Mouse (Mus musculus): Measurements from ENCODE around the gene Trip10. TPM values are rescaled to one million over a fixed set of nuclear protein-coding genes. Genes with fewer than 3 reads are reported as not detected.

Trip10 gene
- polyA plus RNA-seq, 1 experiment: 39.2 TPM

DNA sequence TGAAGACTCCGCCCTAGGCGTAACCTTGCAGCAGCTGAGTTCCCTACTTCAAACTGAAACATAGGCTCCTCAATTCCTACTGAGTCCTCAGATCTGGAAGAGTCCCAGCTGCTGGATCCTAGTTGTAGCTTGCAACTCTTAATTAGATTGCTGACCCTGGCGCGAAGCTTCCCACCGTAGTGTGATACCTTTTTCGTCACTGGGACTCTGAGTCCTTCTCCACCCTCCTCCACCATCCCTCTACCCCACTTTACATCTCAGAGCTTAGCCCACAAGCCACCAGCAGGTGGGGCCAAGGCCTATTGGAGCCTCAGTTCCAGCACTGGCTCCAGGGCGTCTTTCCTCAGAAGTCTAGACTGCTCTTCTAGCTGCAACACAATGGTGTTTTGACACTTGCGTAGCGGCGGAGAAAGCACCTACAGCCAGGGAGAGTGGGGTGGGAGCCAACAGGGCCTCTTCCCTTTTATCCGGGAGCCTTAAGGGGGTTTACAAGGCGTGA is 1.0 kb upstream of the Trip10 start, which contains the start of gene Gpr108:
Gpr108 (minus strand) TSS at position 246 of the 499 bp plus-strand sequence.
- no peaks in the 10 kb centered on the region for H3K27me3 ChIP-seq (ENCODE audit: control insufficient read depth, insufficient read depth, insufficient read length)
- H3K4me3 ChIP-seq: peak within 1 kb of the TSS; percentile 79
- no peak for TF ChIP-seq SRF (IDR thresholded peaks at IDR 0.05; ENCODE audit: control insufficient read depth, insufficient read length, low read depth)
- TF ChIP-seq TCF12 (IDR thresholded peaks at IDR 0.05; ENCODE audit: insufficient read depth, poor library complexity, severe bottlenecking): no peak
- TF ChIP-seq CEBPB (IDR thresholded peaks at IDR 0.05; ENCODE audit: insufficient read depth, poor library complexity, severe bottlenecking): no peak
- peak in 1 of 3 experiments; percentile 36 for TF ChIP-seq MYOG (IDR thresholded peaks at IDR 0.05; ENCODE audit: control insufficient read depth in 1 of 3, insufficient read depth in 1 of 3, insufficient read length in 2 of 3, low read depth in 2 of 3)
- peak in 1 of 3 experiments; percentile 26 for TF ChIP-seq MYOD1 (IDR thresholded peaks at IDR 0.05; ENCODE audit: control insufficient read depth in 1 of 3, insufficient read length in 2 of 3, low read depth in 2 of 3)
- no peak for TF ChIP-seq E2F4 (IDR thresholded peaks at IDR 0.05; ENCODE audit: insufficient read depth)
- peaks cover 5% of the 10 kb centered on the region for H3K36me3 ChIP-seq (ENCODE audit: control insufficient read depth, insufficient read depth)
- H3ac ChIP-seq (ENCODE audit: control insufficient read depth, insufficient read length): peak within 1 kb of the TSS; percentile 24
- peak within 1 kb of the TSS; percentile 100 for H3K4me2 ChIP-seq (ENCODE audit: low read depth)
- peaks cover 17% of the 10 kb centered on the region for H3K79me2 ChIP-seq (ENCODE audit: control insufficient read depth, insufficient read depth)

DNA sequence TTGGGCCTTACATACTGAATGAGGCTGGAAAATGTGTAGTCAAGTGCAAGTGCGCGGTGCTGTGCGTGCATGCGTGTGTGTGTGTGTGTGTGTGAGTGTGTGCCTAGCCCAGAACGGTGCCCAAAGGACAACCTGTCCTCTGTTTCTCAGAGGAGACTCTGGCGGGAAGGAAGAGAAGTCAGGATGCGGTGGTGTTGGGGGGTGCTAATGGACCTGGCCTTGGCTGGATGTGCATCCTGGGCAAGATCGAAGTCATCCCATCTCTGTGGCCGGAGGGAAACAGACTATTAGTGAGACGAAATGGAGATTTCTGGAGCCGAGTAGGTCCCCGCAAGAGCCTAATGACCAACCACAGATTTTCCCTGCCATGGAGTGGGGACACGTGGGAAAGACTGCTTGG is 484 bp upstream of the Trip10 start:
- TF ChIP-seq MYOD1 (IDR thresholded peaks at IDR 0.05; ENCODE audit: control insufficient read depth in 1 of 3, insufficient read length in 2 of 3, low read depth in 2 of 3) (no peak), TCF3 (IDR thresholded peaks at IDR 0.05; ENCODE audit: insufficient read length, low read depth) (no peak), MYOG (IDR thresholded peaks at IDR 0.05; ENCODE audit: control insufficient read depth in 1 of 3, insufficient read depth in 1 of 3, insufficient read length in 2 of 3, low read depth in 2 of 3) (no peak), CEBPB (IDR thresholded peaks at IDR 0.05; ENCODE audit: insufficient read depth, poor library complexity, severe bottlenecking) (no peak), MAX (IDR thresholded peaks at IDR 0.05; ENCODE audit: low read depth) (no peak), TCF12 (IDR thresholded peaks at IDR 0.05; ENCODE audit: insufficient read depth, poor library complexity, severe bottlenecking) (no peak), USF1 (IDR thresholded peaks at IDR 0.05; ENCODE audit: low read depth) (no peak), SRF (IDR thresholded peaks at IDR 0.05; ENCODE audit: control insufficient read depth, insufficient read length, low read depth) (no peak), POLR2AphosphoS2 (IDR thresholded peaks at IDR 0.05; ENCODE audit: insufficient read length, low read depth) (no peak), POLR2A (IDR thresholded peaks at IDR 0.05; ENCODE audit: insufficient read length, low read depth) (no peak)
- H3K4me2 ChIP-seq (ENCODE audit: low read depth): peak overlapping the region; percentile 100
- peak overlapping the region; percentile 79 for H3K4me3 ChIP-seq
- peak overlapping the region; percentile 24 for H3ac ChIP-seq (ENCODE audit: control insufficient read depth, insufficient read length)
- no peaks in the 10 kb centered on the region for H3K36me3 ChIP-seq (ENCODE audit: control insufficient read depth, insufficient read depth)
- H3K79me2 ChIP-seq (ENCODE audit: control insufficient read depth, insufficient read depth): peaks cover 17% of the 10 kb centered on the region
- no peaks in the 10 kb centered on the region for H3K27me3 ChIP-seq (ENCODE audit: control insufficient read depth, insufficient read depth, insufficient read length)

GRCm38 (mm10) chr17:57250461-57251160 is 1.4 kb downstream of the Trip10 start:
- Histone ChIP-seq H3K4me3 (peak overlapping the region; percentile 79), H3K27me3 (ENCODE audit: control insufficient read depth, insufficient read depth, insufficient read length) (no peaks in the 10 kb centered on the region), H3ac (ENCODE audit: control insufficient read depth, insufficient read length) (peak overlapping the region; percentile 9), H3K79me2 (ENCODE audit: control insufficient read depth, insufficient read depth) (peaks cover 17% of the 10 kb centered on the region), H3K4me2 (ENCODE audit: low read depth) (peak overlapping the region; percentile 93), H3K36me3 (ENCODE audit: control insufficient read depth, insufficient read depth) (no peaks in the 10 kb centered on the region)
- TF ChIP-seq TCF3 (IDR thresholded peaks at IDR 0.05; ENCODE audit: insufficient read length, low read depth): no peak
- TF ChIP-seq POLR2AphosphoS2 (IDR thresholded peaks at IDR 0.05; ENCODE audit: insufficient read length, low read depth): no peak
- no peak for TF ChIP-seq MYOG (IDR thresholded peaks at IDR 0.05; ENCODE audit: control insufficient read depth in 1 of 3, insufficient read depth in 1 of 3, insufficient read length in 2 of 3, low read depth in 2 of 3)
- TF ChIP-seq POLR2A (IDR thresholded peaks at IDR 0.05; ENCODE audit: insufficient read length, low read depth): no peak
- TF ChIP-seq MYOD1 (IDR thresholded peaks at IDR 0.05; ENCODE audit: control insufficient read depth in 1 of 3, insufficient read length in 2 of 3, low read depth in 2 of 3): no peak
- TF ChIP-seq TCF12 (IDR thresholded peaks at IDR 0.05; ENCODE audit: insufficient read depth, poor library complexity, severe bottlenecking): no peak
- no peak for TF ChIP-seq SRF (IDR thresholded peaks at IDR 0.05; ENCODE audit: control insufficient read depth, insufficient read length, low read depth)
- no peak for TF ChIP-seq CEBPB (IDR thresholded peaks at IDR 0.05; ENCODE audit: insufficient read depth, poor library complexity, severe bottlenecking)
- TF ChIP-seq E2F4 (IDR thresholded peaks at IDR 0.05; ENCODE audit: insufficient read depth): no peak
- TF ChIP-seq REST (IDR thresholded peaks at IDR 0.05; ENCODE audit: insufficient read depth, insufficient read length): no peak
- TF ChIP-seq USF1 (IDR thresholded peaks at IDR 0.05; ENCODE audit: low read depth): no peak
- TF ChIP-seq MAX (IDR thresholded peaks at IDR 0.05; ENCODE audit: low read depth): no peak

DNA sequence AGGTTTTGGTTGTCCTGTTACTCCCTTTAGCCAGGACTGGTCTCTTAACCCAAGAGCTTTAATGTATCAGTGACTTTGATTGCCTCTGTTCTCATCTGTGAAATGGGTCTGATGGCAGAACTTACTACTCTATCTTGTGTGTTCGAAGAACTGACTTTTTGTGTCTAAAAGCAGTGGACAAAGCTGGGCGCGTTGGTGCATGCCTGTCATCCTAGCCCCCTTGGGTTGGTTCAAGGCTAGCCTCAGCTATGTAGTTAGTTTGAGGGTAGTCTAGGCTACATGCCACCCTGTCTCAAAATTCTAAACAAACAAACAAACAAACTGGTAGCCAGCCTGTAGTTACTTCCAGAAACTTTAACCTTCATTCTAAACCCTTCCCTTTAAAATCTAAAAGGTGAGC is 2.2 kb downstream of the Trip10 start:
- H3K79me2 ChIP-seq (ENCODE audit: control insufficient read depth, insufficient read depth): peaks cover 17% of the 10 kb centered on the region
- H3K4me3 ChIP-seq: peak overlapping the region; percentile 79
- no peaks in the 10 kb centered on the region for H3K36me3 ChIP-seq (ENCODE audit: control insufficient read depth, insufficient read depth)
- no peak overlapping the region for H3ac ChIP-seq (ENCODE audit: control insufficient read depth, insufficient read length)
- no peaks in the 10 kb centered on the region for H3K27me3 ChIP-seq (ENCODE audit: control insufficient read depth, insufficient read depth, insufficient read length)
- no peak for TF ChIP-seq E2F4 (IDR thresholded peaks at IDR 0.05; ENCODE audit: insufficient read depth)
- no peak for TF ChIP-seq TCF12 (IDR thresholded peaks at IDR 0.05; ENCODE audit: insufficient read depth, poor library complexity, severe bottlenecking)
- no peak for TF ChIP-seq POLR2A (IDR thresholded peaks at IDR 0.05; ENCODE audit: insufficient read length, low read depth)
- no peak for TF ChIP-seq USF1 (IDR thresholded peaks at IDR 0.05; ENCODE audit: low read depth)
- no peak for TF ChIP-seq REST (IDR thresholded peaks at IDR 0.05; ENCODE audit: insufficient read depth, insufficient read length)
- TF ChIP-seq POLR2AphosphoS2 (IDR thresholded peaks at IDR 0.05; ENCODE audit: insufficient read length, low read depth): no peak
- TF ChIP-seq SRF (IDR thresholded peaks at IDR 0.05; ENCODE audit: control insufficient read depth, insufficient read length, low read depth): no peak
- peak overlapping the region; percentile 93 for H3K4me2 ChIP-seq (ENCODE audit: low read depth)
